Mouse (Mus musculus): ENCODE results near the gene Ddb2.

DNA sequence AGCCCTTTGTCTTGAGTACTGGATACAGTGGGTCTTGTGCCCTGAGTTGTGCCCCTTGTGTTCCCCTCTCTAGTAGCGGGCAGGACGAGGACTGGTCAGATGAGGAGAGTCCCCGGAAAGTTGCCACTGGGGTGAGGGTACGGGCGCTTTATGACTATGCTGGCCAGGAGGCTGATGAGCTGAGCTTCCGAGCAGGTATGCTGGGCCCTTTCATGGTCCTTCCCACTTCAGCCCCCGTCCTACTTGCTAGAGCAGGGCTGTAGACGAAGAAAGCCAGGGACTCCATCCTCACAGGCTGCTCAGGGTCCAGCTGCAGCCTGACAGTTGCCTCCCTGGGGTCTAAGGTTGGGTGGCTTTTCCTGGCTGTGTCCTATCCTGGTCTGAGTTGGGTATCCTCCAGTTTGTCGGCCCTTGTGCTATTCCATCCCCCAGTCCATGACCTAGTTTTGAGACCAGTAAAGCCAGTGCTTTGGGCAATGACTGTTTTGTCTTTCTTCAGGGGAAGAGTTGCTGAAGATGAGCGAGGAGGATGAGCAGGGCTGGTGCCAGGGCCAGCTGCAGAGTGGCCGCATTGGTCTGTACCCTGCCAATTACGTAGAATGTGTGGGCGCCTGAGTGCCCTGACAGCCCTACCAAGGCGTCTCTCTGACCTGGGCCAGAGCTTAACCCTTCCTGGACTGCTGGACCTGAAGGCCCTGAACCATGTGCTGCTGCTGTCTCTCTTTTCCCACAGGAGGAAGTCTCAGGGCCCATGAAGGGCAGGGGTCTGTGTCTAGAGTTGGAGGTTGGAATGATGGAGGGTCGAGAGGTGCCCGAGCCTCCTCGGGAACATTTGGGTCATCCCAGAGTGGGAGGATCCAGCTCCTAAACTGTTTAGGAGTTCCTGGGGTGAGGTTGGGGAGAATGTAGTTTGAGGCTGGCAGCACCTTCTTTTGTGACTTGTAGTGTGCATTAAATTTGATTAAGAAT is 27.2 kb upstream of the Ddb2 start:
- TF ChIP-seq CTCF (IDR thresholded peaks at IDR 0.05; ENCODE audit: low read depth) (no peak), EP300 (optimal IDR thresholded peaks at IDR 0.05) (no peak)

All from stomach, postnatal 0 days (tissue).